Mouse (Mus musculus) myocyte (in vitro differentiated cells): ENCODE data around the gene Rbl2. TPM values are rescaled to one million over a fixed set of nuclear protein-coding genes. Genes with fewer than 3 reads are reported as not detected.

Experiments used
- H3K27me3 ChIP-seq: one replicate; pipeline ENCODE4 v1.6.1; 2011; ENCODE audit not compliant: control insufficient read depth, insufficient read depth, insufficient read length
- H3K36me3 ChIP-seq: one replicate; pipeline ENCODE4 v1.6.1; 2011; ENCODE audit not compliant: control insufficient read depth, insufficient read depth
- H3K4me2 ChIP-seq: one replicate; pipeline ENCODE4 v1.6.1; 2011; ENCODE audit warnings: low read depth, control low read depth
- H3K4me3 ChIP-seq: one replicate; pipeline ENCODE4 v1.5.1; 2011; ENCODE audit warnings: mild to moderate bottlenecking, control low read depth, moderate library complexity
- H3K79me2 ChIP-seq: one replicate; pipeline ENCODE4 v1.6.1; 2011; ENCODE audit not compliant: control insufficient read depth, insufficient read depth
- H3ac ChIP-seq: one replicate; pipeline ENCODE4 v1.6.1; 2011; ENCODE audit not compliant: control insufficient read depth, insufficient read length
- CEBPB ChIP-seq: IDR thresholded peaks from 2 replicates; pipeline ENCODE4 v1.6.1; 2011; ENCODE audit warnings: mild to moderate bottlenecking, moderate library complexity; ENCODE audit not compliant: poor library complexity, insufficient read depth, severe bottlenecking
- E2F4 ChIP-seq: IDR thresholded peaks from one replicate; pipeline ENCODE4 v1.6.1; 2011; ENCODE audit warnings: mild to moderate bottlenecking, control low read depth, moderate library complexity; ENCODE audit not compliant: insufficient read depth
- MAX ChIP-seq: IDR thresholded peaks from one replicate; pipeline ENCODE4 v1.6.1; 2011; ENCODE audit warnings: low read depth, mild to moderate bottlenecking, control low read depth
- MYOD1 ChIP-seq, 3 experiments: IDR thresholded peaks; one replicate each; pipeline ENCODE4 v1.6.1; 2011; ENCODE audit warnings: control low read depth in 2 of 3, low read depth in 2 of 3, mild to moderate bottlenecking in 2 of 3, moderate library complexity in 1 of 3; ENCODE audit not compliant: insufficient read length in 2 of 3, control insufficient read depth in 1 of 3
- MYOG ChIP-seq, 3 experiments: IDR thresholded peaks; one replicate each; pipeline ENCODE4 v1.6.1; 2011; ENCODE audit warnings: control low read depth in 2 of 3, low read depth in 2 of 3, mild to moderate bottlenecking in 2 of 3; ENCODE audit not compliant: insufficient read length in 2 of 3, control insufficient read depth in 1 of 3, insufficient read depth in 1 of 3
- POLR2A ChIP-seq: IDR thresholded peaks from one replicate; pipeline ENCODE4 v1.6.1; 2011; ENCODE audit warnings: low read depth, mild to moderate bottlenecking, control low read depth, moderate library complexity; ENCODE audit not compliant: insufficient read length
- POLR2AphosphoS2 ChIP-seq: IDR thresholded peaks from one replicate; pipeline ENCODE4 v1.6.1; 2011; ENCODE audit warnings: low read depth, control low read depth; ENCODE audit not compliant: insufficient read length
- REST ChIP-seq: IDR thresholded peaks from one replicate; pipeline ENCODE4 v1.6.1; 2011; ENCODE audit warnings: mild to moderate bottlenecking, control low read depth, moderate library complexity; ENCODE audit not compliant: insufficient read depth, insufficient read length
- SRF ChIP-seq: IDR thresholded peaks from one replicate; pipeline ENCODE4 v1.6.1; 2011; ENCODE audit warnings: low read depth; ENCODE audit not compliant: control insufficient read depth, insufficient read length
- TCF12 ChIP-seq: IDR thresholded peaks from one replicate; pipeline ENCODE4 v1.6.1; 2011; ENCODE audit warnings: mild to moderate bottlenecking, control low read depth; ENCODE audit not compliant: poor library complexity, insufficient read depth, severe bottlenecking
- TCF3 ChIP-seq: IDR thresholded peaks from one replicate; pipeline ENCODE4 v1.6.1; 2011; ENCODE audit warnings: low read depth, control low read depth; ENCODE audit not compliant: insufficient read length
- USF1 ChIP-seq: IDR thresholded peaks from one replicate; pipeline ENCODE4 v1.6.1; 2011; ENCODE audit warnings: low read depth, mild to moderate bottlenecking, control low read depth, moderate library complexity
- polyA plus RNA-seq: library from polyadenylated mRNA; unstranded; fragments of >200 nt; fragmentation: generic; extraction: Trizol; gene quantifications from one replicate; pipeline ENCODE4 v1.2.1, GENCODE M21; 2012; ENCODE audit warnings: missing spikeins

Gene Rbl2
- polyA plus RNA-seq, 1 experiment, result 7.6 TPM

DNA sequence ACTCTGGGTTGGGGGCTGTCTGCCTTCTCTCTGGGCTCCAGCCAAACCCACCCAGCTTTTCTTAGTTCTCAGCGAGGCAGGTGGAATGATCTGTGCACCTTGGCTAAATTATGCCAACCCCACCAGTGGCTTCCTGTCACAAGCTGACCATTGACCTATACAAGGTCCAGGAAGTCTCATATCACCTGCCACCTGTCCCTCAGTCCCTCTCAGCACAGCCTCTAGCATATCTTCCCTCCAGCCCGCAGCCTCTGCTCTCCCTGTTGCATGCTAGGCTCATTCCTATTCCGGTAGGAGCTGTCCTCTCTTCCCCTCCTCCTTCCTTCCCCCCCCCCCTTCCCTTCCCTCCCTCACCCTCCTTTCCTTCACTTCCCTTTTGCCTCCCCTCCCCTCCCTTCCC is 79.4 kb downstream of the Rbl2 start:
- Histone ChIP-seq H3K36me3 (no peaks in the 10 kb centered on the region), H3K4me3 (no peak overlapping the region), H3K79me2 (no peaks in the 10 kb centered on the region), H3K27me3 (no peaks in the 10 kb centered on the region), H3K4me2 (peak overlapping the region; percentile 14), H3ac (no peak overlapping the region)
- no peak for TF ChIP-seq USF1
- no peak for TF ChIP-seq MYOG (IDR thresholded peaks at IDR 0.05; ENCODE audit: control insufficient read depth in 1 of 3, insufficient read depth in 1 of 3, insufficient read length in 2 of 3, low read depth in 2 of 3)
- peak in 1 of 3 experiments; percentile 68 for TF ChIP-seq MYOD1 (IDR thresholded peaks at IDR 0.05; ENCODE audit: control insufficient read depth in 1 of 3, insufficient read length in 2 of 3, low read depth in 2 of 3)
- no peak for TF ChIP-seq POLR2A
- no peak for TF ChIP-seq TCF3

DNA sequence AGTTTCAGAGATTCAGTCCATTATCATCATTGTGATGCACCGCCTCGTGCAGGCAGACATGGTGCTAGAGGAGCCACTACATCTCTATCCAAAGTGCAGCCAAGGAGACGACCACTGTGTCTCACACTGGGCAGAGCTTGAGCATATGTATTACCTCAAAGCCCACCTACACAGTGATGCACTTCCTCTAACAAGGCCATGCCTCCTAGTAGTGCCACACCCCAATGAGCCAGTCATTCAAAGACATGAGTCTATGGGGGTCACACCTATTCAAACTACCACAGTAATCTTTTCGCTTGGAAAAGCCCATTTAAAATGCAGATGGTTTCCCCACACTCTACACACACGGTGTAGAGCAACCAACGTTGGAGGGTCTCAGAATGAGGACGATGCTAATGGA is 81.7 kb downstream of the Rbl2 start:
- Histone ChIP-seq H3K4me3 (no peak overlapping the region), H3K27me3 (no peaks in the 10 kb centered on the region), H3K79me2 (no peaks in the 10 kb centered on the region), H3ac (no peak overlapping the region), H3K4me2 (no peak overlapping the region), H3K36me3 (no peaks in the 10 kb centered on the region)
- TF ChIP-seq USF1 (no peak), MYOD1 (IDR thresholded peaks at IDR 0.05; ENCODE audit: control insufficient read depth in 1 of 3, insufficient read length in 2 of 3, low read depth in 2 of 3) (no peak), TCF12 (no peak), POLR2AphosphoS2 (no peak), MAX (no peak), MYOG (IDR thresholded peaks at IDR 0.05; ENCODE audit: control insufficient read depth in 1 of 3, insufficient read depth in 1 of 3, insufficient read length in 2 of 3, low read depth in 2 of 3) (no peak), POLR2A (no peak), E2F4 (no peak)

DNA sequence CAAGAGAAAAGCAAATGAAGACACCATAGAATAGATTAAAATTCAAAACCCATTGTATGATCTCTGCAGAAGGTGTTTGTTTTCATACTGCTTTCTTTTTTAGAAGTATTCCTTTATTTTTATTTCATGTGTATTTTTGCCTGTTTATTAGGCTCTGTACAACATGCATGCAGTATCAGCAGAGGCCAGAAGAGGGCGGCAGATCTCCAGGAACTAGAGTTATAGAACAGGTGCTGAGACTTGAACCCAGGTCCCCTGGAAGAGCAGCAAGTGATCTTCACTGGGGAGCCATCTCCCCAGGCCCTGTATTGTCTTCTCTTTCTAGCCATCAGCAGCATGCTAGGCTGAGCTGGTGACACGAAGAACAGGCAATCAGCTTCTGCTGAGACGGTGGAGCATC is 84.0 kb downstream of the Rbl2 start:
- Histone ChIP-seq H3K36me3 (no peaks in the 10 kb centered on the region), H3ac (no peak overlapping the region), H3K4me3 (no peak overlapping the region), H3K4me2 (no peak overlapping the region), H3K79me2 (no peaks in the 10 kb centered on the region), H3K27me3 (no peaks in the 10 kb centered on the region)
- TF ChIP-seq POLR2AphosphoS2 (no peak), MYOD1 (IDR thresholded peaks at IDR 0.05; ENCODE audit: control insufficient read depth in 1 of 3, insufficient read length in 2 of 3, low read depth in 2 of 3) (no peak), SRF (no peak), REST (no peak), MAX (no peak), E2F4 (no peak), POLR2A (no peak), TCF3 (no peak), USF1 (no peak), CEBPB (no peak), MYOG (IDR thresholded peaks at IDR 0.05; ENCODE audit: control insufficient read depth in 1 of 3, insufficient read depth in 1 of 3, insufficient read length in 2 of 3, low read depth in 2 of 3) (no peak), TCF12 (no peak)

DNA sequence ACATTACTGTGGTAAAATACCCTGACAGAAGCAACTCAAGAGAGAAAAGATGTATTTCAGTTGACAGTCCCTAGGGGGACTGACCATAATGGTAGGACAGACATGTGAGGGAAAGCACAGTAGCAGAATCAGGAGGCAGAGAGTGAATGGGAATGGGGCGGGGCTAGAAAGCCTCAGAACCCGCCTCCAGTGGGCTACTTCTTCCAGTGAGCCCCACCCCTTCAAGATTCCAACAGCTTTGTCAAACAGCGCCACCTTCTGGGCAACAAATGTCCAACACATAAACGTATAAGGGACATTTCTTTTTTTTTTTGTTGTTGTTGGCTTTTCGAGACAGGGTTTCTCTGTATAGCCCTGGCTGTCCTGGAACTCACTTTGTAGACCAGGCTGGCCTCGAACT is 84.7 kb downstream of the Rbl2 start:
- no peak overlapping the region for H3ac ChIP-seq
- no peaks in the 10 kb centered on the region for H3K27me3 ChIP-seq
- no peaks in the 10 kb centered on the region for H3K36me3 ChIP-seq
- H3K79me2 ChIP-seq, result no peaks in the 10 kb centered on the region
- no peak overlapping the region for H3K4me2 ChIP-seq
- H3K4me3 ChIP-seq, result no peak overlapping the region
- TF ChIP-seq MYOG (IDR thresholded peaks at IDR 0.05; ENCODE audit: control insufficient read depth in 1 of 3, insufficient read depth in 1 of 3, insufficient read length in 2 of 3, low read depth in 2 of 3) (no peak), E2F4 (no peak), USF1 (no peak), REST (no peak), CEBPB (no peak), SRF (no peak), MAX (no peak), TCF3 (no peak), POLR2AphosphoS2 (no peak), POLR2A (no peak), MYOD1 (IDR thresholded peaks at IDR 0.05; ENCODE audit: control insufficient read depth in 1 of 3, insufficient read length in 2 of 3, low read depth in 2 of 3) (no peak), TCF12 (no peak)

DNA sequence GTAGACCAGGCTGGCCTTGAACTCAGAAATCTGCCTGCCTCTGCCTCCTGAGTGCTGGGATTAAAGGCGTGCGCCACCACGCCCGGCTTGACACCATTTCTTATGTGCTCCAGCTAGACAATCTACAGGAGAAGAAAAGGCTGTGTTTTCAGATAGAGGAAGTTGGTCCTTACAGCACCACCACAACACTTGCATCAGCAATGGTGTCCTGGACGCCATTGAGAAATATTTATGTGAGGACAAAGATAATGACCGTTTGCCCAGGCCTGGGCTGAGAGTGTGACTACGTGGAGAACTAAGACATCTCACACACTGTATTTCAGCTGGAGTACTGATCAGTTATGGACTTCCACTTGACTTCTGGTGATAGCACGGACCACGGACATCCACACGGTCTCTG is 88.8 kb downstream of the Rbl2 start:
- no peaks in the 10 kb centered on the region for H3K27me3 ChIP-seq
- no peaks in the 10 kb centered on the region for H3K79me2 ChIP-seq
- no peak overlapping the region for H3K4me3 ChIP-seq
- no peak for TF ChIP-seq TCF12
- no peak for TF ChIP-seq E2F4
- no peak for TF ChIP-seq CEBPB
- no peak for TF ChIP-seq POLR2AphosphoS2
- TF ChIP-seq TCF3, result no peak
- TF ChIP-seq REST, result no peak
- TF ChIP-seq MYOD1 (IDR thresholded peaks at IDR 0.05; ENCODE audit: control insufficient read depth in 1 of 3, insufficient read length in 2 of 3, low read depth in 2 of 3), result no peak
- no peak for TF ChIP-seq POLR2A
- no peak overlapping the region for H3K4me2 ChIP-seq
- H3K36me3 ChIP-seq, result no peaks in the 10 kb centered on the region
- H3ac ChIP-seq, result no peak overlapping the region
